Mouse (Mus musculus): Measurements from ENCODE around the gene Gm3685. TPM values are rescaled to one million over a fixed set of nuclear protein-coding genes. Genes with fewer than 3 reads are reported as not detected.

The Gm3685 gene
- not detected for polyA plus RNA-seq (2017; shearing (Covaris generic))

GRCm38 (mm10) chr14:7044870-7045269 lies at the start of gene Gm3685:
Gene Gm3685, minus strand, starts transcription at chr14:7044970.

GRCm38 (mm10) chr14:7026781-7027749 lies 17.7 kb downstream of the Gm3685 start, which contains the start of gene Gm10406:
Gene Gm10406, minus strand, starts transcription at chr14:7027449.

Other genes with a start within 250 kb of the Gm3685 start
- not detected for gene Gm3642, start 204.7 kb downstream of the Gm3685 start, polyA plus RNA-seq (2017; shearing (Covaris generic))
- not detected for gene Gm3667, start 155.0 kb downstream of the Gm3685 start, polyA plus RNA-seq (2017; shearing (Covaris generic))
- gene Gm6356, start 71.2 kb downstream of the Gm3685 start, polyA plus RNA-seq (2017; shearing (Covaris generic)) = not detected
- gene Gm10406, start 17.5 kb downstream of the Gm3685 start, polyA plus RNA-seq (2017; shearing (Covaris generic)) = not detected
- gene Gm3696, start 55.7 kb upstream of the Gm3685 start, polyA plus RNA-seq (2017; shearing (Covaris generic)) = not detected
- gene Gm6676, start 80.4 kb upstream of the Gm3685 start, polyA plus RNA-seq (2017; shearing (Covaris generic)) = not detected
- 0.51 TPM for gene Gm3512, start 129.6 kb upstream of the Gm3685 start, polyA plus RNA-seq (2017; shearing (Covaris generic))
- gene Gm16434, start 149.6 kb upstream of the Gm3685 start, polyA plus RNA-seq (2017; shearing (Covaris generic)) = not detected
- not detected for gene Gm3727, start 219.7 kb upstream of the Gm3685 start, polyA plus RNA-seq (2017; shearing (Covaris generic))

All from effector memory CD4-positive, alpha-beta T cell, adult 5 months (primary cell).